Mouse (Mus musculus) CH12.LX (cell line): ENCODE measurements around the gene Ganc. TPM values are rescaled to one million over a fixed set of nuclear protein-coding genes. Genes with fewer than 3 reads are reported as not detected.

ENCODE experiments used
- DNase-seq: peaks from one replicate; pipeline ENCODE4 v3.0.0-alpha.2; 2013; ENCODE audit errors: extremely low read depth
- H3K27ac ChIP-seq: 2 replicates; pipeline ENCODE4 v1.5.1; 2012; ENCODE audit warnings: low read depth, mild to moderate bottlenecking, control low read depth, moderate library complexity; ENCODE audit not compliant: insufficient read depth
- H3K27me3 ChIP-seq: replicated peaks from 2 replicates; pipeline ENCODE3; 2012; ENCODE audit warnings: inconsistent platforms
- H3K36me3 ChIP-seq, 2 experiments: replicated peaks in 1 of 2; 2 replicates each; pipeline versions ENCODE3 to v1.6.1; 2012; ENCODE audit warnings: inconsistent platforms in 1 of 2, low read length in 1 of 2, mild to moderate bottlenecking in 1 of 2, mixed read lengths in 1 of 2, moderate library complexity in 1 of 2; ENCODE audit not compliant: control insufficient read depth in 1 of 2, insufficient read depth in 1 of 2
- H3K4me1 ChIP-seq, 2 experiments: 2 replicates each; pipeline ENCODE4 v1.6.1; 2012; ENCODE audit warnings: inconsistent platforms in 1 of 2, moderate library complexity in 1 of 2; ENCODE audit not compliant: insufficient read depth in 2 of 2, control insufficient read depth in 1 of 2
- H3K4me2 ChIP-seq: 2 replicates; pipeline ENCODE4 v1.6.1; 2012; ENCODE audit warnings: low read depth, mild to moderate bottlenecking, control low read depth; ENCODE audit not compliant: poor library complexity, insufficient read depth, severe bottlenecking
- H3K4me3 ChIP-seq, 3 experiments: fragments of 150-350 bp in 1 of 3; sonication (generic) in 1 of 3; replicated peaks in 1 of 3; 2 replicates each; pipeline versions ENCODE3 to v1.5.1; 2011 to 2012; ENCODE audit warnings: low read depth in 2 of 3, low read length in 2 of 3, mild to moderate bottlenecking in 2 of 3, moderate library complexity in 2 of 3, control low read depth in 1 of 3, improper control_type of control experiment in 1 of 3, inconsistent platforms in 1 of 3, mixed read lengths in 1 of 3; ENCODE audit not compliant: poor library complexity in 1 of 3
- H3K79me2 ChIP-seq: replicated peaks from 2 replicates; pipeline ENCODE4 v1.6.1; 2012; ENCODE audit warnings: mild to moderate bottlenecking, moderate library complexity; ENCODE audit not compliant: control insufficient read depth, poor library complexity, insufficient read depth, severe bottlenecking; ENCODE audit errors: extremely low read depth
- H3K9ac ChIP-seq: 2 replicates; pipeline ENCODE4 v1.6.1; 2012; ENCODE audit warnings: low read depth, mild to moderate bottlenecking, control low read depth, moderate library complexity; ENCODE audit not compliant: insufficient read depth
- H3K9me3 ChIP-seq: replicated peaks from 2 replicates; pipeline ENCODE3; 2012; ENCODE audit warnings: low read length, inconsistent platforms, mixed read lengths
- BHLHE40 ChIP-seq: IDR thresholded peaks from 2 replicates; pipeline ENCODE4 v1.6.1; 2011; ENCODE audit warnings: mild to moderate bottlenecking, low read depth, low read length, improper control_type of control experiment
- CHD1 ChIP-seq: IDR thresholded peaks from 2 replicates; pipeline ENCODE4 v1.6.1; 2012; ENCODE audit warnings: low read depth, low read length, improper control_type of control experiment, inconsistent platforms
- CHD2 ChIP-seq: IDR thresholded peaks from 2 replicates; pipeline ENCODE4 v1.6.1; 2011; ENCODE audit warnings: low read length, improper control_type of control experiment
- CTCF ChIP-seq, 2 experiments: IDR thresholded peaks in 1 of 2; conservative IDR thresholded peaks in 1 of 2; 2 replicates each; pipeline ENCODE4 v1.5.1; 2011 to 2012; ENCODE audit warnings: low read depth in 2 of 2, low read length in 2 of 2, improper control_type of control experiment in 1 of 2, inconsistent platforms in 1 of 2, mild to moderate bottlenecking in 1 of 2, moderate library complexity in 1 of 2
- E2F4 ChIP-seq: IDR thresholded peaks from 2 replicates; pipeline ENCODE4 v1.6.1; 2011; ENCODE audit warnings: low read depth, low read length, improper control_type of control experiment; ENCODE audit not compliant: insufficient replicate concordance
- EP300 ChIP-seq: IDR thresholded peaks from 2 replicates; pipeline ENCODE4 v1.6.1; 2011; ENCODE audit warnings: low read length, improper control_type of control experiment
- GABPA ChIP-seq: IDR thresholded peaks from 2 replicates; pipeline ENCODE4 v1.6.1; 2012; ENCODE audit warnings: low read depth, low read length, improper control_type of control experiment, inconsistent platforms; ENCODE audit not compliant: insufficient replicate concordance
- HCFC1 ChIP-seq: IDR thresholded peaks from 2 replicates; pipeline ENCODE4 v1.6.1; 2012; ENCODE audit warnings: low read depth, mild to moderate bottlenecking, inconsistent platforms, low read length, improper control_type of control experiment
- JUN ChIP-seq: IDR thresholded peaks from 2 replicates; pipeline ENCODE4 v1.6.1; 2011; ENCODE audit warnings: low read depth, mild to moderate bottlenecking, low read length, improper control_type of control experiment, moderate library complexity; ENCODE audit not compliant: insufficient read depth
- KAT2A ChIP-seq: IDR thresholded peaks from 2 replicates; pipeline ENCODE4 v1.6.1; 2012; ENCODE audit warnings: low read length, improper control_type of control experiment, inconsistent platforms; ENCODE audit not compliant: insufficient replicate concordance
- MAFK ChIP-seq: IDR thresholded peaks from 2 replicates; pipeline ENCODE4 v1.6.1; 2011; ENCODE audit warnings: low read length, improper control_type of control experiment; ENCODE audit not compliant: insufficient replicate concordance
- MAX ChIP-seq: IDR thresholded peaks from 2 replicates; pipeline ENCODE4 v1.6.1; 2011; ENCODE audit warnings: low read length, improper control_type of control experiment
- MEF2A ChIP-seq: IDR thresholded peaks from 2 replicates; pipeline ENCODE4 v1.6.1; 2014; ENCODE audit warnings: low read depth, mild to moderate bottlenecking, inconsistent platforms, low read length, improper control_type of control experiment, borderline replicate concordance
- POLR2AphosphoS2 ChIP-seq: IDR thresholded peaks from 2 replicates; pipeline ENCODE4 v1.6.1; 2011; ENCODE audit warnings: low read depth, low read length, improper control_type of control experiment
- RAD21 ChIP-seq: IDR thresholded peaks from 2 replicates; pipeline ENCODE4 v1.6.1; 2011; ENCODE audit warnings: low read depth, mild to moderate bottlenecking, low read length, improper control_type of control experiment, moderate library complexity
- RCOR1 ChIP-seq: conservative IDR thresholded peaks from 2 replicates; pipeline ENCODE4 v1.6.1; 2012; ENCODE audit warnings: low read depth, mild to moderate bottlenecking, inconsistent platforms, low read length, improper control_type of control experiment
- SIN3A ChIP-seq: IDR thresholded peaks from 2 replicates; pipeline ENCODE4 v1.6.1; 2012; ENCODE audit warnings: low read length, improper control_type of control experiment, inconsistent platforms
- TBP ChIP-seq: conservative IDR thresholded peaks from 2 replicates; pipeline ENCODE4 v1.6.1; 2011; ENCODE audit warnings: low read depth, low read length, improper control_type of control experiment
- TCF12 ChIP-seq: IDR thresholded peaks from 2 replicates; pipeline ENCODE4 v1.6.1; 2014; ENCODE audit warnings: low read depth, mild to moderate bottlenecking, inconsistent platforms, low read length, improper control_type of control experiment
- UBTF ChIP-seq: IDR thresholded peaks from 2 replicates; pipeline ENCODE4 v1.6.1; 2012; ENCODE audit warnings: low read depth, mild to moderate bottlenecking, inconsistent platforms, low read length, improper control_type of control experiment, moderate library complexity
- USF2 ChIP-seq: conservative IDR thresholded peaks from 2 replicates; pipeline ENCODE4 v1.6.1; 2011; ENCODE audit warnings: low read depth, low read length, improper control_type of control experiment
- ZC3H11A ChIP-seq: IDR thresholded peaks from 2 replicates; pipeline ENCODE4 v1.6.1; 2012; ENCODE audit warnings: low read depth, mild to moderate bottlenecking, inconsistent platforms, low read length, improper control_type of control experiment
- ZKSCAN1 ChIP-seq: IDR thresholded peaks from 2 replicates; pipeline ENCODE4 v1.6.1; 2012; ENCODE audit warnings: low read depth, inconsistent platforms, low read length, improper control_type of control experiment, borderline replicate concordance
- dilution Hi-C: fragments of 300-500 bp; cut with MboI; formaldehyde crosslinking; loops from 2 replicates; pipeline ENCODE4 v1.14.3; 2020; ENCODE audit warnings: low sequenced_read_pairs; ENCODE audit not compliant: extremely low pct_unique_long_range_greater_than_20kb, extremely low pct_ligation_motif_present
- in situ Hi-C: fragments of 300-500 bp; cut with MboI; formaldehyde crosslinking; loops from 3 replicates; pipeline ENCODE4 v1.14.3; 2019; ENCODE audit warnings: low sequenced_read_pairs, low pct_ligation_motif_present, low pct_unique_long_range_greater_than_20kb, mixed read lengths
- polyA plus RNA-seq: library from polyadenylated mRNA; unstranded; fragments of >175 nt; gene quantifications from 2 replicates; pipeline ENCODE4 v1.2.1, GENCODE M21; 2012; ENCODE audit warnings: low read depth; ENCODE audit not compliant: insufficient read length
- total RNA-seq, 2 experiments: library from RNA; depleted of rRNA; stranded (reverse); fragments of 300-350 nt in 1 of 2; fragments of >200 nt in 1 of 2; gene quantifications; 2 replicates each; pipeline ENCODE4 v1.2.3; 2012 to 2014

The Ganc gene
- total and polyA plus RNA-seq, 3 experiments = 7.0 to 9.6 (median 9.5) TPM

GRCm38 (mm10) chr2:120468011-120468410 is 64.3 kb downstream of the Ganc start:
- no peaks in the 10 kb centered on the region for H3K79me2 ChIP-seq
- H3K4me1 ChIP-seq = peaks cover 9 to 24% of the 10 kb centered on the region in 2 experiments
- no peak for TF ChIP-seq GABPA
- no peak for TF ChIP-seq RAD21
- TF ChIP-seq MAX = no peak
- TF ChIP-seq ZC3H11A = no peak
- TF ChIP-seq TCF12 = no peak
- TF ChIP-seq MAFK = no peak
- TF ChIP-seq POLR2AphosphoS2 = no peak
- no peak for TF ChIP-seq USF2
- TF ChIP-seq UBTF = no peak
- no peak for TF ChIP-seq HCFC1
- TF ChIP-seq CHD1 = no peak
- no peak for TF ChIP-seq KAT2A
- no peak for TF ChIP-seq EP300
- no peak for TF ChIP-seq CTCF (conservative IDR thresholded peaks at IDR 0.05 in 1 of 2, IDR thresholded peaks at IDR 0.05 in 1 of 2; ENCODE audit: low read depth in 2 of 2, low read length in 2 of 2)
- TF ChIP-seq JUN = no peak
- no peak for TF ChIP-seq ZKSCAN1
- TF ChIP-seq SIN3A = no peak
- TF ChIP-seq BHLHE40 = no peak
- TF ChIP-seq MEF2A = no peak
- TF ChIP-seq RCOR1 = no peak
- H3K9ac ChIP-seq = no peak overlapping the region
- in situ Hi-C loops (loop anchor here (10.0 to 25.0 kb wide), 2 partner anchors 407 to 644 kb away; partner anchors contain the start of gene Tgm7), dilution Hi-C loops (no loop called here)
- no peaks in the 10 kb centered on the region for H3K9me3 ChIP-seq
- H3K36me3 ChIP-seq = no peaks in the 10 kb centered on the region
- DNase-seq = no peak
- H3K4me3 ChIP-seq = no peak overlapping the region
- H3K4me2 ChIP-seq = no peak overlapping the region
- no peaks in the 10 kb centered on the region for H3K27me3 ChIP-seq
- H3K27ac ChIP-seq = no peak overlapping the region

- no peak for TF ChIP-seq MAX
- TF ChIP-seq GABPA = no peak
- no peak for TF ChIP-seq BHLHE40
- no peak for TF ChIP-seq E2F4
- TF ChIP-seq CHD2 = no peak
- TF ChIP-seq TBP = no peak
- Histone ChIP-seq H3K36me3 (no peaks in the 10 kb centered on the region), H3K9ac (no peak overlapping the region), H3K4me3 (no peak overlapping the region), H3K4me2 (no peak overlapping the region), H3K27ac (no peak overlapping the region), H3K4me1 (peaks cover 9 to 24% of the 10 kb centered on the region in 2 experiments), H3K9me3 (no peaks in the 10 kb centered on the region), H3K79me2 (no peaks in the 10 kb centered on the region), H3K27me3 (no peaks in the 10 kb centered on the region)
- DNase-seq = no peak
- in situ Hi-C loops (loop anchor here (10.0 to 25.0 kb wide), 2 partner anchors 406 to 643 kb away; partner anchors contain the start of gene Tgm7), dilution Hi-C loops (no loop called here)
These were observed 65.5 kb downstream of the Ganc start for GRCm38 (mm10) chr2:120469220-120469619.
